Mouse (Mus musculus): ENCODE data around the gene Sap18b.

DNA sequence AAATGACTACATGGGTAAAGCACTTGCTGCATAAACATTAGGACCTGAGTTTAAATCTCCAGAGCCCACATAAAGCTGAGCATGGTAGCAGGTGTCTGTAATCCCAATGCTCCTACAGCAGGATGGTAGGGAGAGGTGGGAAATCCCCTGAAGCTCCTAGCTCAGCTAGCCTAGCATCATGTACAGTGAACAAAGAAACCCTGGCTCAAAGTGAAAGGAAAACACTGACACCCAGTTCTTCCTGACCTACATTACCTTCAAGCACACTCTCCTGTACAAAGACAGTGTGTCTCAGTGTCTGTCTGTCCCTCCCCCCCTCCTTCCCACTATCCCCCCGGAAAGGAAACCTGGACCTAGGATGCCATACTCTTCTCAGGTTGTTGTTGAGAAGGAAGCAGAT, 25.3 kb upstream of the Sap18b start:
- TF ChIP-seq TAL1 (IDR thresholded peaks at IDR 0.05; ENCODE audit: low read length): no peak
- no peak for TF ChIP-seq GATA1 (IDR thresholded peaks at IDR 0.05; ENCODE audit: low read length)
